Mouse (Mus musculus) CD4-positive naive resting alpha-beta T cell, adult 76 days (primary cell): Measurements from ENCODE around the gene Cdk18. TPM values are rescaled to one million over a fixed set of nuclear protein-coding genes. Genes with fewer than 3 reads are reported as not detected.

ENCODE experiments used
- total RNA-seq: library from RNA; stranded (reverse); gene quantifications from one replicate; pipeline ENCODE4 v1.2.4, GENCODE M21; 2023

Gene Cdk18
- total RNA-seq = not detected

GRCm38 (mm10) chr1:132139416-132139864 lies at the start of gene Cdk18:
Gene Cdk18 (minus strand): TSS chr1:132139684.

GRCm38 (mm10) chr1:132067261-132068255 lies 71.9 kb downstream of the Cdk18 start, which contains the start of gene Mfsd4a:
Gene Mfsd4a (minus strand): TSS chr1:132068062.

Other genes with a start within 250 kb of the Cdk18 start
- 92.1 TPM for gene Nucks1, start 229.2 kb downstream of the Cdk18 start, total RNA-seq
- 1.1 TPM for gene Slc45a3, start 176.7 kb downstream of the Cdk18 start, total RNA-seq
- 342 TPM for gene Elk4, start 132.1 kb downstream of the Cdk18 start, total RNA-seq
- gene Mfsd4a, start 71.6 kb downstream of the Cdk18 start, total RNA-seq = 0.23 TPM
- not detected for gene Lemd1, start 51.7 kb upstream of the Cdk18 start, total RNA-seq
- not detected for gene AC124108.1, start 51.8 kb upstream of the Cdk18 start, total RNA-seq
- gene Gm10188, start 90.1 kb upstream of the Cdk18 start, total RNA-seq = not detected
- not detected for gene Klhdc8a, start 158.9 kb upstream of the Cdk18 start, total RNA-seq
- gene Nuak2, start 176.4 kb upstream of the Cdk18 start, total RNA-seq = 18.3 TPM